Mouse (Mus musculus) kidney, postnatal 36 days (tissue): ENCODE results near the gene Ccdc92b.

Source experiments
- DNase-seq, 2 experiments: peaks; one replicate each; pipeline ENCODE4 v3.0.0; 2021 to 2022; ENCODE audit warnings: mixed read lengths in 2 of 2

Gene Ccdc92b

GRCm38 (mm10) chr11:74613428-74613827, 6.0 kb upstream of the Ccdc92b start:
- DNase-seq: no peak

GRCm38 (mm10) chr11:74615571-74615970, 3.8 kb upstream of the Ccdc92b start:
- no peak for DNase-seq

GRCm38 (mm10) chr11:74619956-74620300, 523 bp downstream of the Ccdc92b start:
- no peak for DNase-seq

GRCm38 (mm10) chr11:74621974-74622669, 2.7 kb downstream of the Ccdc92b start:
- no peak for DNase-seq

GRCm38 (mm10) chr11:74623693-74624092, 4.3 kb downstream of the Ccdc92b start:
- DNase-seq: peak; percentile 82 to 92

- DNase-seq: no peak
Observed at GRCm38 (mm10) chr11:74625333-74625732, 5.9 kb downstream of the Ccdc92b start.

GRCm38 (mm10) chr11:74627481-74627880, 8.1 kb downstream of the Ccdc92b start:
- no peak for DNase-seq

- no peak for DNase-seq
Observed at GRCm38 (mm10) chr11:74631880-74632789, 12.7 kb downstream of the Ccdc92b start.

- DNase-seq: peak; percentile 77 to 80
Observed at GRCm38 (mm10) chr11:74634490-74635275, 15.3 kb downstream of the Ccdc92b start.

- DNase-seq: no peak
Observed at GRCm38 (mm10) chr11:74637486-74637885, 18.1 kb downstream of the Ccdc92b start.

- peak; percentile 89 to 93 for DNase-seq
Observed at GRCm38 (mm10) chr11:74637971-74638790, 18.8 kb downstream of the Ccdc92b start.

GRCm38 (mm10) chr11:74638791-74639411, 19.5 kb downstream of the Ccdc92b start:
- no peak for DNase-seq

- no peak for DNase-seq
Observed at GRCm38 (mm10) chr11:74639628-74640027, 20.2 kb downstream of the Ccdc92b start.

- DNase-seq: no peak
Observed at GRCm38 (mm10) chr11:74647966-74648365, 28.6 kb downstream of the Ccdc92b start.

GRCm38 (mm10) chr11:74648676-74649075, 29.3 kb downstream of the Ccdc92b start:
- DNase-seq: no peak

- DNase-seq: peak; percentile 99
Observed at GRCm38 (mm10) chr11:74649095-74649646, 29.8 kb downstream of the Ccdc92b start, which contains the start of gene Cluh. Gene Cluh, plus strand, starts transcription at chr11:74649495.

GRCm38 (mm10) chr11:74649647-74650551, 30.5 kb downstream of the Ccdc92b start:
- peak; percentile 81 to 91 for DNase-seq

GRCm38 (mm10) chr11:74650576-74651100, 31.2 kb downstream of the Ccdc92b start:
- DNase-seq: no peak

- DNase-seq: peak; percentile 81 to 84
Observed at GRCm38 (mm10) chr11:74652791-74653191, 33.4 kb downstream of the Ccdc92b start.

GRCm38 (mm10) chr11:74653385-74653784, 34.0 kb downstream of the Ccdc92b start:
- peak; percentile 13 to 40 for DNase-seq
